Mouse (Mus musculus): ENCODE data around the gene Cpsf6. TPM values are rescaled to one million over a fixed set of nuclear protein-coding genes. Genes with fewer than 3 reads are reported as not detected.

Gene Cpsf6
- polyA plus RNA-seq, 1 experiment from 2014 or later = 140 TPM

DNA sequence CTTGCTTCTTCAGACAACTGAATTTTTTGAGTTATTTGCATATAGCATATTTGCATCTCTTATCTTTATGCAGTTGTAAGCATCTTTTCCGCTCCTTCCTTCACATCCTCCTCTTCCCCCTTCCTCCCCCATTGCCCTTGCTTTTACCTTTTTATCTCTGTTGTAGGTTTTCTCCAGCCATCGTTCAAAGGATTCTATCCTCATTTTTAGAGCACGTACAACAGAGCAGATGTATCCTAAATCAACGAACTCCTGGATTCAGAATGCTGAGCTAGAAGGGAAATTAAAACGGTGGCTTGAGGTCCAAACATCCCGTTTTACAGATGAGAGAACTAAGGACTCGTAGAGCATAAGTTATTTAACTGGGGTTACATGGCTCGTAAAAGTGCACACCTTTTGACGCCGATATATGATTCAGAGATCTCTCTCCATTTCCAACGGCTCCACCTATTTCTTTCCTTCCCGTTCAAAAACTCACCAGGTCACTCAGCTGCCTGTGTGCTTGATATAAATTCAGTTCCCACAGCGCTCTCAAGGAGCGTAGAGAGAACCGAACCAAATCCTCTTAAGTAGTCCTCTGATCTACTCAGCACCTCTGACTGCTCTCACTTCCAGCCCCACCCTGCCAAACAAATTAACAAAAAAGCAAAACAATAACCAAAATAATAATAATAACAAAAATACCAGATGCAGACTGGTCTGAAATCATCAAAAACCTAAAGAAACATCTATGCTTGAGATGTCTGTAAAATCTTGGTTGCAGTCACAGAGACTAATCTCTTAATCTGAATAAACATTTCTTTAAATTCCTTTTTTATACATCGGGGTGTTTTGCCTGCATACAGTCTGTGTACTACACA lies 2.2 kb downstream of the Cpsf6 start:
- Histone ChIP-seq H3K36me3 (ENCODE audit: control insufficient read depth, insufficient read depth, low read length) (no peaks in the 10 kb centered on the region), H3K9ac (ENCODE audit: low read depth, low read length) (peak overlapping the region; percentile 62), H3K27me3 (ENCODE audit: control insufficient read depth, insufficient read depth, low read depth, low read length) (no peaks in the 10 kb centered on the region), H3K4me3 (ENCODE audit: low read depth, low read length) (peak overlapping the region; percentile 90), H3K4me1 (ENCODE audit: control insufficient read depth, insufficient read depth, low read length) (peaks cover 16% of the 10 kb centered on the region), H3K9me3 (replicated peaks; ENCODE audit: control insufficient read depth, low read length, poor library complexity, severe bottlenecking) (no peaks in the 10 kb centered on the region), H3K4me2 (ENCODE audit: low read length) (peak overlapping the region; percentile 64), H3K27ac (ENCODE audit: low read length) (peak overlapping the region; percentile 98)
- peak; percentile 6; the same call in 1 of the 2 replicates for ATAC-seq
- WGBS = 7% methylated on average over 16 of the region's 16 CpGs

DNA sequence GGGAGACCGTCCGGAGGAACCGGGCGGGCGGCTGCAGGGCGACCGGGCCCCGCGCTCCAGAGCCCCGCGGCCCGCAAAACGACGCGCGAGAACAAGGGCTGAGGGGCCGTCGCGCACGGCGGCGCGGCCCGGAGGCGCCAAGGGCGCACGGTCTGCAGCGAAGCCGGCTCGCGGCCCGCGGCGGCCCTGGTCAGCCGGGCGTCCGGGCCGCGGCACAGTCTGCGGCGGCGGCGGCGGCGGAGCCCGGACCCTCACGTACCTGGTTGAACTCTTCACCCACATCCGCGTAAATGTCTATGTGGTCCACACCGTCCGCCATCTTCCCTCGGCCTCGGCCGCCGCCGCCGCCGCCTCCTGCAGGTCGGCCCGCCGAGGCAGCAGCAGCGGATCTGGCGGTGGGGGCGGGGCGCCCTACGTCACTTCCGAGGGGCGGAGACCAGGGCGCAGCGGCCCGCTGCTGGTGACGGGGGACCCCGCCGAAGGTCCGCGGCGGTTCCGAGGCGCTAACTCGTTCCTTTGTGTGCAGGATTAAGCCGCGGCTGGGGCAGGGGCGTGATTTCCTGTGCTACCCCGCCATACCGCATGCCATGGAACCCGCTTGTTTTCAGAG lies 3.1 kb downstream of the Cpsf6 start:
- Histone ChIP-seq H3K27ac (ENCODE audit: low read length) (peak overlapping the region; percentile 98), H3K4me2 (ENCODE audit: low read length) (peak overlapping the region; percentile 64), H3K9ac (ENCODE audit: low read depth, low read length) (peak overlapping the region; percentile 99), H3K4me3 (ENCODE audit: low read depth, low read length) (peak overlapping the region; percentile 90), H3K27me3 (ENCODE audit: control insufficient read depth, insufficient read depth, low read depth, low read length) (no peaks in the 10 kb centered on the region), H3K4me1 (ENCODE audit: control insufficient read depth, insufficient read depth, low read length) (peaks cover 16% of the 10 kb centered on the region), H3K9me3 (replicated peaks; ENCODE audit: control insufficient read depth, low read length, poor library complexity, severe bottlenecking) (no peaks in the 10 kb centered on the region), H3K36me3 (ENCODE audit: control insufficient read depth, insufficient read depth, low read length) (no peaks in the 10 kb centered on the region)
- ATAC-seq = peak; percentile 97
- under 1% methylated on average over 55 of the region's 86 CpGs for WGBS

DNA sequence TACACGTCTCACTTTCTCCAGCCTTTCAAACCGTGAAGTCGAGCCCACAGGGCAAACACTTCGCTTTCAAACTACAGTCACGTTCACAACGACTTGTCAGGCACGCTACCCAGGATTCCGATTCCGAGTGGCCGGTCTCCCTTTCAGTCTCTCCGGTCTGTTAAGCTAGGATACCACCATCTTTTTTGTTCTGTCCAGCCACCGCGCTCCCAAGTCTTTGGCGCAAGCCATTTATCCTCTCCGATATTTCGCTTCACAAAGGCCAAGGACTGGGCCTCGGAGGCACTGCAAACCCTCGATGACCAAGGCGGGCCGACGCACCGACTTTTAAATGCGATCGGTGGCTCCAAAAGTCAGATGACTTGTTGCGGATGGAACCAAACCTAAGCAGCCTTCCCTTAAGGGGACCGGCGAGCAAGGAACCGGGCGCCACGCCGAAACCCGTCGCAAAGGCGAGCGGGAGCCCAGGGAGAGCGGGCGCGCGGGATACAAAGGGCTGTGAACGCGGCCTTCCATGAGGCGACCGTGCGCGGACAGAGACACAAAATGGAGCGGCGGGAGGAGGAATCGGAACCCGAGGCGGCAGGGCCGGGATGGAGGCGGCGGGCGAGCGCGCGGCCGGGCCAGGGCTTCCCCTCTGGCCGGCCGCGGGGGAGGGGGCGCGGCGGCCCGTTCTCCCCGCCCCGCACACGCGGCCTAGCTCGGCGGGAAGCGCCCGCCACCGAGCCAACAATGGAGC lies 3.8 kb downstream of the Cpsf6 start:
- ATAC-seq = peak; percentile 59
- Histone ChIP-seq H3K4me2 (ENCODE audit: low read length) (peak overlapping the region; percentile 85), H3K9me3 (replicated peaks; ENCODE audit: control insufficient read depth, low read length, poor library complexity, severe bottlenecking) (no peaks in the 10 kb centered on the region), H3K27ac (ENCODE audit: low read length) (peak overlapping the region; percentile 98), H3K4me1 (ENCODE audit: control insufficient read depth, insufficient read depth, low read length) (peaks cover 16% of the 10 kb centered on the region), H3K4me3 (ENCODE audit: low read depth, low read length) (peak overlapping the region; percentile 90), H3K9ac (ENCODE audit: low read depth, low read length) (peak overlapping the region; percentile 99), H3K36me3 (ENCODE audit: control insufficient read depth, insufficient read depth, low read length) (no peaks in the 10 kb centered on the region), H3K27me3 (ENCODE audit: control insufficient read depth, insufficient read depth, low read depth, low read length) (no peaks in the 10 kb centered on the region)
- WGBS = under 1% methylated on average over 66 of the region's 74 CpGs

DNA sequence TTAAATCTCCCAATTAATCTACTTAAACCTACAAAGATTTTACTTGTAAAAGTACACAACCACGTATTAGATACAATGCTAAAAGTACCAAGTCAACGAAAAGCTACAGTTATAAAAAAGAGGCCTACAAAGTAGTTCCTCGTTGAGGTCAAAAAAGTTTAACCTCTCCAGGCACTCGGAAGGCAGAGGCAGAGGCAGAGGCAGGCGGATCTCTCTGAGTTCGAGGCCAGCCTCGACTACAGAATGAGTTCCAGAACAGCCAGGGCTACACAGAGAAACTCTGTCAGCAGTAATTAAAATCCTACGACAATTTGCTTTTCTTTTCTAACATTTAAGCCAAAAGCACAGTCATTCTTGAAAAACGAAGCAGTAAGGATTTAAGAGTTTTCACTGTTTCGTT lies 4.7 kb downstream of the Cpsf6 start:
- peak overlapping the region; percentile 85 for H3K4me2 ChIP-seq (ENCODE audit: low read length)
- H3K9ac ChIP-seq (ENCODE audit: low read depth, low read length) = peak overlapping the region; percentile 99
- no peaks in the 10 kb centered on the region for H3K36me3 ChIP-seq (ENCODE audit: control insufficient read depth, insufficient read depth, low read length)
- H3K4me1 ChIP-seq (ENCODE audit: control insufficient read depth, insufficient read depth, low read length) = peaks cover 18% of the 10 kb centered on the region
- ATAC-seq = no peak
- peak overlapping the region; percentile 90 for H3K4me3 ChIP-seq (ENCODE audit: low read depth, low read length)
- H3K27ac ChIP-seq (ENCODE audit: low read length) = peak overlapping the region; percentile 98; the same call in 1 of the 2 replicates
- WGBS = 20% methylated on average over 10 of the region's 10 CpGs
- no peaks in the 10 kb centered on the region for H3K9me3 ChIP-seq (replicated peaks; ENCODE audit: control insufficient read depth, low read length, poor library complexity, severe bottlenecking)
- no peaks in the 10 kb centered on the region for H3K27me3 ChIP-seq (ENCODE audit: control insufficient read depth, insufficient read depth, low read depth, low read length)

DNA sequence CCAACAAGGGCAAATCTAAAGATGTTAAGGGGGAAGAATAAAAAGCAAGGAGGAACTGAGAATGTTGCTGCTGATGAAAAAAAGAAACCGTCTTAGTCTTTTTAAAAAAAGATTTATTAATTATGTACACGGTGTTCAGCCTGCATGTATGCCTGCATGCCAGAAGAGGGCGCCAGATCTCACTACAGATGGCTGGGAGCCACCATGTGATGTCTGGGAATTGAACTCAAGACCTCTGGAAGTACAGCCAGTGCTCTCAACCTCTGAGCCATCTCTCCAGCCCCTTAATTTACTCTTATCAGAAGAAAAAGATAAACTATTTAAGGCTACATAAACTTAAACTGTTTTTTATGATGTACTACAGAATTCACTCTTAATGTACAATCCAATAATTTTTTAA lies 16.7 kb downstream of the Cpsf6 start:
- H3K36me3 ChIP-seq (ENCODE audit: control insufficient read depth, insufficient read depth, low read length) = peaks cover 27% of the 10 kb centered on the region
- ATAC-seq = no peak
- H3K4me2 ChIP-seq (ENCODE audit: low read length) = no peak overlapping the region
- H3K9me3 ChIP-seq (replicated peaks; ENCODE audit: control insufficient read depth, low read length, poor library complexity, severe bottlenecking) = no peaks in the 10 kb centered on the region
- no peak overlapping the region for H3K4me3 ChIP-seq (ENCODE audit: low read depth, low read length)
- H3K27me3 ChIP-seq (ENCODE audit: control insufficient read depth, insufficient read depth, low read depth, low read length) = no peaks in the 10 kb centered on the region
- 32% methylated on average over 3 of the region's 3 CpGs for WGBS
- H3K27ac ChIP-seq (ENCODE audit: low read length) = no peak overlapping the region
- H3K4me1 ChIP-seq (ENCODE audit: control insufficient read depth, insufficient read depth, low read length) = no peaks in the 10 kb centered on the region
- no peak overlapping the region for H3K9ac ChIP-seq (ENCODE audit: low read depth, low read length)

DNA sequence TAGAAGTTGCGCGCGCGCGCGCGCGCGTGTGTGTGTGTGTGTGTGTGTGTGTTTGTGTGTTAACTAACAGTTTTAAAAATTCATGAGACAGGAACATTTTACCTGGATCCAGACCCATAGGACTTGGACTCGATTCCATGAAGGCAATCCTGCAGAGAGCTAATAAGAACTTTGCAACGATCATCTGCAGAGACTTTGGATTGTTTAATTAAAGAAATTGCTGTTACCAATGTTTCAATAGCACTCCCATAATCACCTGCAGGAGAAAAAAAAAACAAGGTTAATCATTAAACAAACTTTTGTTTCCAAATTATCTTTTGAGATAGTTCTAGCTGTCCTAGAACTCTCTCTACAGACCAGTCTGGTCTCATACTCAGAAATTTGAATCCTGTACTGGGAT lies 20.9 kb downstream of the Cpsf6 start:
- Histone ChIP-seq H3K9me3 (replicated peaks; ENCODE audit: control insufficient read depth, low read length, poor library complexity, severe bottlenecking) (no peaks in the 10 kb centered on the region), H3K27ac (ENCODE audit: low read length) (no peak overlapping the region), H3K4me3 (ENCODE audit: low read depth, low read length) (no peak overlapping the region), H3K36me3 (ENCODE audit: control insufficient read depth, insufficient read depth, low read length) (peaks cover 32% of the 10 kb centered on the region), H3K4me2 (ENCODE audit: low read length) (no peak overlapping the region), H3K27me3 (ENCODE audit: control insufficient read depth, insufficient read depth, low read depth, low read length) (no peaks in the 10 kb centered on the region), H3K9ac (ENCODE audit: low read depth, low read length) (no peak overlapping the region), H3K4me1 (ENCODE audit: control insufficient read depth, insufficient read depth, low read length) (no peaks in the 10 kb centered on the region)
- ATAC-seq = no peak
- WGBS = 88% methylated on average over 11 of the region's 11 CpGs

DNA sequence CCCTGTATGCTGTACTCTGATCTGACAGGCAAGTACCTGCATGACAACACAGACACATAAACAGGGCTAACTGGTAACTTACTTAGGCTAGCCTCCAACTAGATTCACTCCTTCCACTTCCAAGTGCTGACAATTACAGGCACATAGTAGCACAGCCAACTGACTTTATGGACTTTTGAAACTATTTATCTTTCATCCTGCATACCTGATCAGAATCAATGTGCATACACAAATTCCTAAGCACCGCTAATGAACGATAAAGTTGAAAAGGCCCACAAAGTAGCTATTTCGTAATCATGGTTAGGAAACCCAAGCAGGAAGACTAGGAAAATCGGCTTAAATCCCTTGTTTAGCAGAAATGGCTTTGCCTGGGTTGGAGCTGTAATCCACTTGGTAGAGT lies 36.8 kb downstream of the Cpsf6 start:
- WGBS = 91% methylated on average over 4 of the region's 4 CpGs
- no peak for ATAC-seq
- H3K9me3 ChIP-seq (replicated peaks; ENCODE audit: control insufficient read depth, low read length, poor library complexity, severe bottlenecking) = no peaks in the 10 kb centered on the region
- H3K27me3 ChIP-seq (ENCODE audit: control insufficient read depth, insufficient read depth, low read depth, low read length) = no peaks in the 10 kb centered on the region
- H3K4me3 ChIP-seq (ENCODE audit: low read depth, low read length) = no peak overlapping the region
- H3K27ac ChIP-seq (ENCODE audit: low read length) = no peak overlapping the region
- H3K36me3 ChIP-seq (ENCODE audit: control insufficient read depth, insufficient read depth, low read length) = no peaks in the 10 kb centered on the region
- H3K4me1 ChIP-seq (ENCODE audit: control insufficient read depth, insufficient read depth, low read length) = no peaks in the 10 kb centered on the region
- no peak overlapping the region for H3K9ac ChIP-seq (ENCODE audit: low read depth, low read length)
- H3K4me2 ChIP-seq (ENCODE audit: low read length) = no peak overlapping the region

DNA sequence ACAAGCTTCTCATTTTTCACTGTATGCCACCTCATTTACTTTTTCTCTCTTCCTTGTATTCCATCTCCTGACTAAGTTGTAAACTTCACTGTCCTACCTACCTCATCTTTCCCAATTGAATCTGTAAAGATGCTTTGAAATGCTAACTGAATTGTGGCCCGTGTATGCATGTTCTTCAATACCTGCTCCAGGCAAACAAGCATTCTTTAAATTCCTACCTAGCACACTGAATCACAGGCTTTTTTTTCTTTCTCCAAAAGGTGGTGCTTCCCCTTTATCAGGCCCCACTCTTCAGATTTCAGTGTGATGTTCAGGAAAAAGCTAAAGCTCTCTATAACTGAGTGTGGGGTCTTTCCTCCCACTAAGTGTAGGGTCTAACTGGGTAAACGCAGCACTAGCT lies 37.4 kb downstream of the Cpsf6 start:
- no peak overlapping the region for H3K4me2 ChIP-seq (ENCODE audit: low read length)
- H3K36me3 ChIP-seq (ENCODE audit: control insufficient read depth, insufficient read depth, low read length) = no peaks in the 10 kb centered on the region
- H3K9ac ChIP-seq (ENCODE audit: low read depth, low read length) = no peak overlapping the region
- H3K27ac ChIP-seq (ENCODE audit: low read length) = no peak overlapping the region
- no peaks in the 10 kb centered on the region for H3K9me3 ChIP-seq (replicated peaks; ENCODE audit: control insufficient read depth, low read length, poor library complexity, severe bottlenecking)
- H3K4me1 ChIP-seq (ENCODE audit: control insufficient read depth, insufficient read depth, low read length) = no peaks in the 10 kb centered on the region
- WGBS = 79% methylated on average over 2 of the region's 2 CpGs
- ATAC-seq = no peak
- no peak overlapping the region for H3K4me3 ChIP-seq (ENCODE audit: low read depth, low read length)
- no peaks in the 10 kb centered on the region for H3K27me3 ChIP-seq (ENCODE audit: control insufficient read depth, insufficient read depth, low read depth, low read length)

DNA sequence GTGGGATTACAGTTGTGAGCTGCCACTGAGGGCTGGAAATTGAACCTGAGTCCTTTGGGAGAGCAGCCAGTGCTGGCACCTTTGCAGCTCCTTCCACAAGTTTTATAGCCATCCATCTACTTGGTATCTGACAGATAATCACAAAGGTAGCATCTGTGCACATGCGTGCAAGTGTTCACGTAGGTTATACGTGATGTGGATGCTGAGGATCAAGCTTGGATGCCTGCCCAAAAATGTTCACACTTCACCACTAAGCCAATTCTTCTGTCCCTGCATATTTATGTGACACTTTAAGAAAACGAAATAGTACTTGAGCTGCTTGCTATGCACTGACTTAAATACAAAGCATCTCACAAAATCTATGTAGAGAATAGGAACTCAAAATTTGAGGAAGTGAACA lies 38.8 kb downstream of the Cpsf6 start:
- no peak overlapping the region for H3K4me3 ChIP-seq (ENCODE audit: low read depth, low read length)
- no peaks in the 10 kb centered on the region for H3K9me3 ChIP-seq (replicated peaks; ENCODE audit: control insufficient read depth, low read length, poor library complexity, severe bottlenecking)
- H3K9ac ChIP-seq (ENCODE audit: low read depth, low read length) = no peak overlapping the region
- ATAC-seq = no peak
- no peak overlapping the region for H3K4me2 ChIP-seq (ENCODE audit: low read length)
- no peaks in the 10 kb centered on the region for H3K27me3 ChIP-seq (ENCODE audit: control insufficient read depth, insufficient read depth, low read depth, low read length)
- no peaks in the 10 kb centered on the region for H3K4me1 ChIP-seq (ENCODE audit: control insufficient read depth, insufficient read depth, low read length)
- 77% methylated on average over 4 of the region's 4 CpGs for WGBS
- H3K36me3 ChIP-seq (ENCODE audit: control insufficient read depth, insufficient read depth, low read length) = no peaks in the 10 kb centered on the region
- no peak overlapping the region for H3K27ac ChIP-seq (ENCODE audit: low read length)
